Mouse (Mus musculus): ENCODE measurements around the gene Adgrg2.

Gene Adgrg2

DNA sequence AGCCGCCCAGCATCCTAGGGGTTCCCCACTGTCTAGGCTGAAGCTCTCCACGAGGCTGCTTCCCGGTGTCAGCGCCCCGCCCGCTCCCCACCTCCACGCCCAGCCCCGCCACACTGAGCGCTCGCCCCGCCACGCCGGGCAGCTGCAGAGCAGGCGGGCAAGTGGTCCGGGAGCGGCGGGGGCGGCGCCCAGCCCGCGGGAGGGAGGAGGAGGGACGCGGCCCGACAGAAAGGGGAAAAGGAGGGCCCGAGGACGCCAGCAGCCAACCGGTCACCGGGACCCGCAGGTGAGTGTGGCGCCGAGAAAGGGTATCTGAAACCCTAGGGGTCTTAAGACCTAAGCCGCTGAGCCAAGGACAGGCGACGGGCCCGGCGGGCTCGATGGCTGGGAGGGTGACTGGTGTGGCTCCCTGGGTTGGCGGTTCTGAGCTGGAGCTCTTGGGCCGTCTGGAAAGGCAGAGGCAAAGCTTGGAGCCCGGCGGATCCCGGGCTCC is at the start of gene Adgrg2:
Adgrg2 (plus strand) TSS at position 227 of the 493 bp plus-strand sequence.
- DNase-seq (ENCODE audit: low spot score) = no peak

DNA sequence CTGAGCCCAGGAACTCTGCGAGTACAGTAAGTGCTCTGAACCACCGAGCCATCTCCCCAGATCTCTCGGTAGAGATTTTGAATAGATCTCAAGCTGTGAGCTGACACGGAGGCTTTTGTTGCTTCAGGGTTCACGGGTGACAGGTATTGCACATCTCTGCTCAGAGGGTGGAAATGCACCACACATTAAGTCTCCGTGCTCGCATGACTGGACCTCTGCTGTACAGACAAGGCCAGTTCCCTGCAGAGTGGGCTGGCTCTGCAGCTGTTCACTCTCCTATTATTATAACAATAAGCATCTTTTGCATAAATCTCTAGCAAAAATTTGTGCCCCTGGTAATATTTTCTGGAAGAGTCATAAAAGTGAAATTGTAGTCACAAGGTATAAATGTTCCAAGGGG is 39.5 kb upstream of the Adgrg2 start:
- DNase-seq (ENCODE audit: low spot score) = no peak

DNA sequence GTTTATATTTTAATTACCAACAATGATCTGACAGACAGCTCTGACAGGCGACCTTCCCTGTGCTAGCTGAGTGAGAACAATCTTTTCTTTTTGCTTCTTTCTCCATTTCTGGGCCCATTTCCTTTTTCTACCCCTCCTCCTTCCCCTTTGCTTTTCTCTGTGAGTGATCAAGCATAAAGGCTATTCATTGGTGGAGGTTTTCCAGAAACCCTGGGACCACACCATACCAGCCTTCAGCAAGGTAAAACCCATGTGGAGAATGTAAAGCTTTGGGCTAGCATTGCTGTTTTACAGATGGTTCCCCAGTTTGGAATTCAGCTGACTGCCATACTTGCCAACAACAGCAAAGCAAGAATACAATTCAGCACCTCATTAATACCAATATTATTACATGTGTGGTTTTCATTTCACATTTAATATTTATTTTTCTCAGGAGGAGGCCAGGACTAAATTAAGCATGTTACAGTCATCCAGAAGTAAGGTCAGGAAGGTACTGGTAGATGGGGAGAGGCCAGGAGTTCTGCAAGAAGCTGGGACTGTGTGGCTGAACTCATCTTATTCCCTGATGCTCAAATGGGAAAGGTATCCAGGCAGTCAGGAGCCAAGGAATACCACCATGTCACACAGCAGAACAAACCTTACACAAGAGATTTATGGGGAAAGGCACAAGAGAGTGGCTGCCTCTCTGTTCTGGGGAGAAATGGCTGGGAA is 38.4 kb upstream of the Adgrg2 start:
- DNase-seq (ENCODE audit: low spot score) = no peak

DNA sequence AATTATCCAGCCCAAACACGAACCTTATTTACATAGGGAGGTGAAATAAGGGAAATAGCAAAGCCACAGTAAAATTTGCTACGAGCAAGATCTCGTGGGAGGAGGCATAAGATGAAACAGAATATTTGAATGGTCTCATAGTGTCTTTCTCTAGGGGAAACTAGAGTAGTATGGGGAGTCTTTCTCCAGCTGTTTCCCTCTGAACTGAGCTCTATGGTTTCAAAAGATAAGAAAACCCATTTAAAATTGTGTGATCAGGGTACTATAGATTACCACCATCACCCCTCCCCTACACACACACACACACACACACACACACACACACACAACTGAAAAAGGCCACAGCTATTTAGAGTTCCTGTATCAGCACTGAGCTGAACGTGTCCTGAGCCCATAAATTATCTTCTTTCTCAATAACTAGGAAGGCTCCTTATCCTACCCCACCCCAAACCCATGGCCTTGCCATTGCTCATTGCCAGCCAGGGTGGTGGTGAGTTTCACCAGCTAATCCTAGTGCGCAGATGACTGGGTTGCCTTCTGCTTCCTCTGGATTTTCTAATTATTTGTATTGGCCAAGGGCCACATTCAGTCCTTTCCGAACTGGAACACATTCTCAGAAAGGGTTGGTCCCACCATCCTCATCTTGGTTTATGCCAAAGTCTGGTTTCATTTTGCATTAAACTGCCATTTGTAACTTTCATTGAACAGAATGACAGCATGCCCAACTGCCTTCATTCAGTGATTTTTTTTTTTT is 5.6 kb upstream of the Adgrg2 start:
- no peak for DNase-seq (ENCODE audit: low spot score)

DNA sequence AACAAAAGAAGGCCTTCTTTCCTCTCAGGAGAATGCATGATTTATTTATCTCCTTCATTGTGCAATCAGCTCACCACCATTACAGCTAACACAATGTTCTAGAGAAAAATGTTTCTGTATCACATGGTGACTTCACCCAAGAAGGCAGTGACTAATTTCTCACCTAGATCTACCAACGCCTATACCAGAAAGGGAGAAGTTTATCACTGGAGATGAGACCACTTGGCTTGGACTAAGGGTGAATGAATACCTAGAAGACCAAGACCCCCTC is 5.1 kb upstream of the Adgrg2 start:
- DNase-seq (ENCODE audit: low spot score) = no peak

DNA sequence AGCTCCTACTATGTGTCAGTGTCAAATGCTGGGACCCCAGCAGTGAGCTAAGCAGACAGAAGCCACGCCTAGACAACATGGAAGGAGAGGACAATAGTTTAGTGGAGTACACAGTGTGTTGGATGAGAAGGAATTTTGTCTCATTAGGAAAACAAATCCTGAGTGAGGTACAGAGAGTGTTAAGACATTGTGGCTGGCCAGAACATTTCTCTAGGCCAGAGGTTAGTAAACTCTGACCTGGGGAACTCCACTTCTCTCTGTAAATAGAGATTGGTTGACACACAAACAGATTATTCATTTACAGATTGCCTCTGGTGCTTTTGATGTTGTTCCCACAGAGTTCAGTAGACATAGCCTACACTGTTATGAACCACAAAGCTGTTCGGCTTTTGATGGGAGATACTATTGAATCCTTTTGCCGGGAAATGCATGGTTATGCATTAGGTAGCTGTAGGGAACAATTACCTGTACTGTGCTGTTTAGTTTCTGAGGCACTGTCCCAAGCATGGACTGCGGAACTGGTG is 22.5 kb downstream of the Adgrg2 start:
- no peak for DNase-seq (ENCODE audit: low spot score)

GRCm38 (mm10) chrX:160413881-160414395 is 23.4 kb downstream of the Adgrg2 start:
- no peak for DNase-seq (ENCODE audit: low spot score)

- DNase-seq (ENCODE audit: low spot score) = no peak
Observed at GRCm38 (mm10) chrX:160418397-160418796, 27.9 kb downstream of the Adgrg2 start.

- DNase-seq (ENCODE audit: low spot score) = no peak
Observed at GRCm38 (mm10) chrX:160423737-160424136, 33.2 kb downstream of the Adgrg2 start.

- no peak for DNase-seq (ENCODE audit: low spot score)
Observed at GRCm38 (mm10) chrX:160426486-160426885, 36.0 kb downstream of the Adgrg2 start.

DNA sequence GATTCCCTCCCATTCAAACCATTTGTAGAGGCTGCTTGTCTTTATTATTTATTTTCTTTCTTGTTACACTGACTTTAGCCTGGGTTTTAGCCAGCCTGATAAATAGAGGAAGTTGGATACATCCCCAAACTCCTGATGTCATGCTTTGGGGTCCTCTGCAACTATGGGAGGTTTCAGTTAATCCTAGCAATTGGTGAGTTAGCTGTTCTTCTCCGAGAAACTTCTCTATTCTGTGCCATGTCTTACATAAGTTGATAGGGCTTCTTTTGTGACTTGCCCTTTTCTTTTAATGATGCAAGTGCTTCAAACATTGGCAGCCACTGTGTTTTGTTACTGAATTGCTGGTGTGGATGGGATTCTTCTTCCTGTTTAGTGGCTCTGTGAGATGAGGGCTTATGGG is 36.4 kb downstream of the Adgrg2 start:
- no peak for DNase-seq (ENCODE audit: low spot score)

DNA sequence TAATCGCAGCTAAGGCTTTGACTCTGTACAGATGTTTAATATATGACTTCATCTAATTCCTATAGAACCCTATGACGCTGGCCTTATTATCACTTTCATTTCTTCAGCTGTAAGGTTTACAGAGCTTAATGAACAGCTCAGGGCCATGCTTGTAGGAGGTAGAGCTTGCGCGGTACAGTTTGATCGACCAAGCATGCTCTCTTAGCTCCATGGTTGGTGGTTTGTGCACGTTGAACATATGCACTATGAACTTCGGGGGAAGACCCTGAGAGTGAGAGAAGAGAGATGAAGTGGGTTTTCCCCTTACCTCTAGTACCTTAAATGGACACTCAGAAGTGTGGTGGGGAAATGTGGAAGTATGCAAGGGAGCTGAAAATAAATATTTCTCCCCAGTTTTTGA is 41.7 kb downstream of the Adgrg2 start:
- no peak for DNase-seq (ENCODE audit: low spot score)

GRCm38 (mm10) chrX:160441272-160441671 is 50.8 kb downstream of the Adgrg2 start:
- no peak for DNase-seq (ENCODE audit: low spot score)

GRCm38 (mm10) chrX:160448351-160448750 is 57.9 kb downstream of the Adgrg2 start:
- DNase-seq (ENCODE audit: low spot score) = no peak

- DNase-seq (ENCODE audit: low spot score) = no peak
Observed at GRCm38 (mm10) chrX:160449363-160449762, 58.9 kb downstream of the Adgrg2 start.

DNA sequence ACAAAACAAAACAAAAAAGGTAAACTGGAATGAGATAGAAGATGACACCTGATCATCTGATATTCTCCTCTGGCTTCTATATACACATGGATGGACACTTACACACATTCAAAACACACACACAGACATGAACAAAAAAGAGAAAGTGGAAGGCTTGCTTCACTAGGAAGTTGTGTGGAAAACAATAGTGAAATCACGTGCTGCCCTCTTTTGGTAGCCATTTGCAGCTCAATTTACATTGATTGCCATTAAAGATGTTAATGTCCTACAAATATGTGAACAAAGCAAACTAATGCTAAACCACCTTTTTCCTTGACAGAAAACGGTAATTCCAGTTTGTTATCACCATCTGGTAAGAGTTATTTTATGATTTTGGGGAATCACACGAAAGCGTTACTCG is 65.2 kb downstream of the Adgrg2 start:
- no peak for DNase-seq (ENCODE audit: low spot score)

DNA sequence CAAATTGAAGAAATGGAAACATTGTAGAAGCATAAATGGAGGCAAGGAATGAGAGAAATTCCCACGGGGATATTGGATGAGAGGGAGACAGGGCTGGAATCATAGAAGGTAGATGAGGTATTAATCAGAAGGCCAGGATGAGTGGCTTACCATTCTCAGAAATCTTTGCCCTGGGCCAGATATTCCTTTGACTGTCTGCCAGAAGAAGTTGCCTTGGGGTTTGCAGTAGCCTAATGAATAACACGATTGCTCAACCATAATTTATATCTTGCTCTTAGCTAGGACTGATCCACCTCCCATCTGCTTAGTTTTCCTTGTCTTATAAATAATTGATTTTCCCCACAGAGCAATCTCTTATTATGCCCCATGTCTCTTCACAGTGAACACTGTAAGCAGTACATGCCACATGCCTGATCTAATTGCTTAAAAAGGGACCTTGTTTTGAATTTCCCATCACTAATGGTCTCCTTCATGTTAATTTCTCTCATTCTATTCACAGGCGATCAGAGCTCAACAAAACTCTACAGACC is 80.8 kb downstream of the Adgrg2 start:
- DNase-seq (ENCODE audit: low spot score) = no peak

- no peak for DNase-seq (ENCODE audit: low spot score)
Observed at GRCm38 (mm10) chrX:160489784-160490183, 99.3 kb downstream of the Adgrg2 start.

- no peak for DNase-seq (ENCODE audit: low spot score)
Observed at GRCm38 (mm10) chrX:160494333-160494732, 103.8 kb downstream of the Adgrg2 start.

GRCm38 (mm10) chrX:160494921-160495320 is 104.4 kb downstream of the Adgrg2 start:
- no peak for DNase-seq (ENCODE audit: low spot score)

DNA sequence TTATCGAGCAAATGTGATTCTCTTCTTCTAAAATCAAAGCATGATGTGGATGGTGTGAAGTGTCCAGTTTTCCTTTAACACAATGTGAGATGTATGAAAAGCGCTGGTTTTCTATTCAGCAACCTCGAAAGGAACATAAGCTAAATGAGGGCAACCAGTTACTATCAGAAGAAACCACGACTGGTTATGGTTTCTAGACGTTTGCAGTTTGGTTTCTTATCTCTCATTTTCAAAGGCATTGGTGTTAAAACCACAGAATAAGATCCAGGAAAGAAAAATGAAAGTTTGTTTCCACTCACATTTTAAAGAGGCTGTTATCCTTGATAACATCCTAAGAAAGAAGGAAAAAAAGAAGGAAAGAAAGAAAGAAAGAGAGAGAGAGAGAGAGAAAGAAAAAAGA is 106.0 kb downstream of the Adgrg2 start:
- no peak for DNase-seq (ENCODE audit: low spot score)

DNA sequence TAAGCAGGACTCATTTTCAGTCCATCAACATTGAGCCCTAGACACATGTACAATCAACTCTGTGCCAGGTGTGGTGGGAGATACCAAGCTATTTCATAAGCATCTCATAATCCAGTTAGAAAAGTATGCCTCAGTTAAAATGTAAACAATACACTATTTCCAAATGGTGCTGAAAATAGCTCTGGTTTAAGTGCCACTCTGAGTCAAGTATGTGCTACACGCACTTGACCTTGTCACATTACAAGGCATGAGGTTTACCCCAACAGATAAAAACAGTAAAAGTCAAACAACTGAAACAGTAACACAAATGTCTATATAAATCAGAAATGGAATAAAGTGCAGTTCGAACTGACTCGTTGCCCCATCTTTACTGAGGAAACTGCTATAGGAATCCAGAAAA is 110.6 kb downstream of the Adgrg2 start:
- DNase-seq (ENCODE audit: low spot score) = no peak

DNA sequence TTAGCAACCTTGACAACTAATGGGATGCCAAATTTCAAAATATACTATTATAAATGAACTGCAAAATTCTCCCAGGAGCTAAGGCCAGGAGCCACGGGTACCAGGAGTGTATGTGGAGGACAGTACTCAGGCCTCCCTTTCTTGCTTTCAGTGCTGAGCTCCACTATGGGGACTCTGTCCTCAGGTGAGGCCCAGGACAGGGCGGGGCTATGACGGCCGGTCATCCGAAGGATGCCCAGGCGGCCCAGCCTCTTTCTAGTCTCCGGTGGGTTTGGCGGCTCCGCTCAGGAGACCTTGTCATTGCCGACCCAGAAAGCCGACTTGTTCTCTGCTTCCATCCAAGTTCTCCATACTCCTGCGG is 111.2 kb downstream of the Adgrg2 start:
- DNase-seq (ENCODE audit: low spot score) = no peak
